Mouse (Mus musculus): ENCODE measurements around the gene Prr14. TPM values are rescaled to one million over a fixed set of nuclear protein-coding genes. Genes with fewer than 3 reads are reported as not detected.
"Not testable (repeated sequence)": the region's sequence is repeated elsewhere in the genome, so short reads cannot be mapped to it uniquely, and the experiment has no call there.

Prr14 gene
- polyA plus RNA-seq (2012; rRNA removed) = 76.5 and 84.4 TPM in 2 replicates

- not testable (repeated sequence) for H3K4me3 ChIP-seq (ENCODE audit: extremely low read depth, insufficient read depth, insufficient read length); H3K4me1 ChIP-seq (ENCODE audit: control insufficient read depth, insufficient read depth, insufficient read length); H3K27me3 ChIP-seq (ENCODE audit: control insufficient read depth, insufficient read depth, low read length); DNase-seq (ENCODE audit: low read depth in 1 of 2, low spot score in 2 of 2); H3K27ac ChIP-seq (ENCODE audit: insufficient read depth, low read length)
- peaks cover 11% of the 10 kb centered on the region for H3K36me3 ChIP-seq (ENCODE audit: control insufficient read depth, insufficient read depth, low read length)
- 95% methylated on average over 8 of the region's 8 CpGs for WGBS
Observed at GRCm38 (mm10) chr7:127459311-127459710, at the start of gene Prr14. Gene Prr14 (plus strand): TSS chr7:127459611.

GRCm38 (mm10) chr7:127411418-127411817 is 48.0 kb upstream of the Prr14 start:
- Histone ChIP-seq H3K36me3 (ENCODE audit: control insufficient read depth, insufficient read depth, low read length) (0 out of 2 replicates have a peak, but pooled peaks cover 1% of the 10 kb centered on the region), H3K4me1 (ENCODE audit: control insufficient read depth, insufficient read depth, insufficient read length) (no peaks in the 10 kb centered on the region), H3K4me3 (ENCODE audit: extremely low read depth, insufficient read depth, insufficient read length) (no peak overlapping the region), H3K27me3 (ENCODE audit: control insufficient read depth, insufficient read depth, low read length) (no peaks in the 10 kb centered on the region), H3K27ac (ENCODE audit: insufficient read depth, low read length) (no peak overlapping the region)
- no peak for DNase-seq (ENCODE audit: low read depth in 1 of 2, low spot score in 2 of 2)
- TF ChIP-seq CTCF (IDR thresholded peaks at IDR 0.05; ENCODE audit: extremely low read depth, insufficient read depth, insufficient read length, insufficient replicate concordance) = no peak
- 90% methylated on average over 2 of the region's 2 CpGs for WGBS

- Histone ChIP-seq H3K4me3 (ENCODE audit: extremely low read depth, insufficient read depth, insufficient read length) (peak within 1 kb of the TSS; percentile 86), H3K27ac (ENCODE audit: insufficient read depth, low read length) (peak within 1 kb of the TSS; percentile 89), H3K36me3 (ENCODE audit: control insufficient read depth, insufficient read depth, low read length) (peaks cover 7% of the 10 kb centered on the region), H3K27me3 (ENCODE audit: control insufficient read depth, insufficient read depth, low read length) (no peaks in the 10 kb centered on the region), H3K4me1 (ENCODE audit: control insufficient read depth, insufficient read depth, insufficient read length) (0 out of 2 replicates have a peak, but pooled peaks cover 3% of the 10 kb centered on the region)
- WGBS = 3% methylated on average over 48 of the region's 48 CpGs
- TF ChIP-seq POLR2A (IDR thresholded peaks at IDR 0.05; ENCODE audit: low read depth, low read length) = peak; percentile 88
- TF ChIP-seq CTCF (IDR thresholded peaks at IDR 0.05; ENCODE audit: extremely low read depth, insufficient read depth, insufficient read length, insufficient replicate concordance) = no peak
- DNase-seq (ENCODE audit: low read depth in 1 of 2, low spot score in 2 of 2) = peak; percentile 83 to 97
Observed at GRCm38 (mm10) chr7:127421388-127422191, 37.8 kb upstream of the Prr14 start, which contains the start of gene Zfp688. Gene Zfp688 (minus strand): TSS chr7:127422068.

GRCm38 (mm10) chr7:127422247-127422646 is 37.2 kb upstream of the Prr14 start:
- WGBS = 2% methylated on average over 15 of the region's 15 CpGs
- Histone ChIP-seq H3K36me3 (ENCODE audit: control insufficient read depth, insufficient read depth, low read length) (peaks cover 7% of the 10 kb centered on the region), H3K27me3 (ENCODE audit: control insufficient read depth, insufficient read depth, low read length) (no peaks in the 10 kb centered on the region), H3K27ac (ENCODE audit: insufficient read depth, low read length) (no peak overlapping the region), H3K4me1 (ENCODE audit: control insufficient read depth, insufficient read depth, insufficient read length) (0 out of 2 replicates have a peak, but pooled peaks cover 3% of the 10 kb centered on the region), H3K4me3 (ENCODE audit: extremely low read depth, insufficient read depth, insufficient read length) (peak overlapping the region; percentile 51)
- TF ChIP-seq POLR2A (IDR thresholded peaks at IDR 0.05; ENCODE audit: low read depth, low read length) (no peak), CTCF (IDR thresholded peaks at IDR 0.05; ENCODE audit: extremely low read depth, insufficient read depth, insufficient read length, insufficient replicate concordance) (no peak)
- DNase-seq (ENCODE audit: low read depth in 1 of 2, low spot score in 2 of 2) = no peak

- no peak overlapping the region for H3K27ac ChIP-seq (ENCODE audit: insufficient read depth, low read length)
- 90% methylated on average over 3 of the region's 3 CpGs for WGBS
Observed at GRCm38 (mm10) chr7:127425291-127425690, 34.1 kb upstream of the Prr14 start.

GRCm38 (mm10) chr7:127425911-127426310 is 33.5 kb upstream of the Prr14 start:
- Histone ChIP-seq H3K4me1 (ENCODE audit: control insufficient read depth, insufficient read depth, insufficient read length) (0 out of 2 replicates have a peak, but pooled peaks cover 3% of the 10 kb centered on the region), H3K27ac (ENCODE audit: insufficient read depth, low read length) (no peak overlapping the region), H3K36me3 (ENCODE audit: control insufficient read depth, insufficient read depth, low read length) (no peaks in the 10 kb centered on the region), H3K4me3 (ENCODE audit: extremely low read depth, insufficient read depth, insufficient read length) (no peak overlapping the region), H3K27me3 (ENCODE audit: control insufficient read depth, insufficient read depth, low read length) (no peaks in the 10 kb centered on the region)
- TF ChIP-seq CTCF (IDR thresholded peaks at IDR 0.05; ENCODE audit: extremely low read depth, insufficient read depth, insufficient read length, insufficient replicate concordance) (no peak), POLR2A (IDR thresholded peaks at IDR 0.05; ENCODE audit: low read depth, low read length) (no peak)
- no peak for DNase-seq (ENCODE audit: low read depth in 1 of 2, low spot score in 2 of 2)
- WGBS = 92% methylated on average over 2 of the region's 2 CpGs

More at GRCm38 (mm10) chr7:127425291-127425690, 34.1 kb upstream of the Prr14 start:
- Histone ChIP-seq H3K27me3 (ENCODE audit: control insufficient read depth, insufficient read depth, low read length) (no peaks in the 10 kb centered on the region), H3K4me3 (ENCODE audit: extremely low read depth, insufficient read depth, insufficient read length) (no peak overlapping the region), H3K4me1 (ENCODE audit: control insufficient read depth, insufficient read depth, insufficient read length) (0 out of 2 replicates have a peak, but pooled peaks cover 3% of the 10 kb centered on the region), H3K36me3 (ENCODE audit: control insufficient read depth, insufficient read depth, low read length) (no peaks in the 10 kb centered on the region)
- no peak for DNase-seq (ENCODE audit: low read depth in 1 of 2, low spot score in 2 of 2)
- TF ChIP-seq CTCF (IDR thresholded peaks at IDR 0.05; ENCODE audit: extremely low read depth, insufficient read depth, insufficient read length, insufficient replicate concordance) (no peak), POLR2A (IDR thresholded peaks at IDR 0.05; ENCODE audit: low read depth, low read length) (no peak)

GRCm38 (mm10) chr7:127426354-127426753 is 33.1 kb upstream of the Prr14 start:
- H3K4me3 ChIP-seq (ENCODE audit: extremely low read depth, insufficient read depth, insufficient read length) = no peak overlapping the region
- TF ChIP-seq POLR2A (IDR thresholded peaks at IDR 0.05; ENCODE audit: low read depth, low read length) (no peak), CTCF (IDR thresholded peaks at IDR 0.05; ENCODE audit: extremely low read depth, insufficient read depth, insufficient read length, insufficient replicate concordance) (no peak)
- WGBS = 66% methylated on average over 3 of the region's 3 CpGs
- H3K4me1 ChIP-seq (ENCODE audit: control insufficient read depth, insufficient read depth, insufficient read length) = 0 out of 2 replicates have a peak, but pooled peaks cover under 1% of the 10 kb centered on the region
- H3K27me3 ChIP-seq (ENCODE audit: control insufficient read depth, insufficient read depth, low read length) = no peaks in the 10 kb centered on the region
- no peaks in the 10 kb centered on the region for H3K36me3 ChIP-seq (ENCODE audit: control insufficient read depth, insufficient read depth, low read length)
- H3K27ac ChIP-seq (ENCODE audit: insufficient read depth, low read length) = no peak overlapping the region
- DNase-seq (ENCODE audit: low read depth in 1 of 2, low spot score in 2 of 2) = no peak
